Mouse (Mus musculus): ENCODE measurements at regions not wholly inside any gene's neighbourhood (a gene's known extent, or its start where the extent isn't known, plus 50 kb on each side); places are given as distances from the start of the nearest gene placed in this dataset.
A peak's percentile ranks its signal among the peaks of the same experiment; 100 is the strongest.

- no peak for DNase-seq (ENCODE audit: low spot score in 2 of 2)
These were observed 194.9 kb upstream of the Acvr2a start for GRCm38 (mm10) chr2:48619042-48619441.

- DNase-seq (ENCODE audit: low spot score in 2 of 2): no peak
These were observed 193.1 kb upstream of the Acvr2a start for GRCm38 (mm10) chr2:48620815-48621214.

GRCm38 (mm10) chr2:48622316-48622715 is 191.6 kb upstream of the Acvr2a start:
- DNase-seq (ENCODE audit: low spot score in 2 of 2): no peak

GRCm38 (mm10) chr2:48624040-48624439 is 189.9 kb upstream of the Acvr2a start:
- DNase-seq (ENCODE audit: low spot score in 2 of 2): peak; percentile 17 to 57

GRCm38 (mm10) chr2:48624461-48624860 is 189.4 kb upstream of the Acvr2a start:
- DNase-seq (ENCODE audit: low spot score in 2 of 2): no peak

- no peak for DNase-seq (ENCODE audit: low spot score in 2 of 2)
These were observed 186.9 kb upstream of the Acvr2a start for GRCm38 (mm10) chr2:48627011-48627410.

GRCm38 (mm10) chr2:48629106-48630050 is 184.5 kb upstream of the Acvr2a start:
- DNase-seq (ENCODE audit: low spot score in 2 of 2): no peak

GRCm38 (mm10) chr2:48634456-48635174 is 179.3 kb upstream of the Acvr2a start:
- DNase-seq (ENCODE audit: low spot score in 2 of 2): no peak

- no peak for DNase-seq (ENCODE audit: low spot score in 2 of 2)
These were observed 177.8 kb upstream of the Acvr2a start for GRCm38 (mm10) chr2:48636108-48636507.

GRCm38 (mm10) chr2:48644114-48644513 is 169.8 kb upstream of the Acvr2a start:
- no peak for DNase-seq (ENCODE audit: low spot score in 2 of 2)

GRCm38 (mm10) chr2:48650281-48650680 is 163.6 kb upstream of the Acvr2a start:
- peak; percentile 8 to 13 for DNase-seq (ENCODE audit: low spot score in 2 of 2)

- DNase-seq (ENCODE audit: low spot score in 2 of 2): no peak
These were observed 152.7 kb upstream of the Acvr2a start for GRCm38 (mm10) chr2:48661222-48661621.

- DNase-seq (ENCODE audit: low spot score in 2 of 2): no peak
These were observed 148.8 kb upstream of the Acvr2a start for GRCm38 (mm10) chr2:48665103-48665502.

- no peak for DNase-seq (ENCODE audit: low spot score in 2 of 2)
These were observed 124.8 kb upstream of the Acvr2a start for GRCm38 (mm10) chr2:48689098-48689497.

- DNase-seq (ENCODE audit: low spot score in 2 of 2): no peak
These were observed 119.4 kb upstream of the Acvr2a start for GRCm38 (mm10) chr2:48694509-48694908.

GRCm38 (mm10) chr2:48700886-48701285 is 113.0 kb upstream of the Acvr2a start:
- no peak for DNase-seq (ENCODE audit: low spot score in 2 of 2)

GRCm38 (mm10) chr2:48705103-48705804 is 108.7 kb upstream of the Acvr2a start:
- DNase-seq (ENCODE audit: low spot score in 2 of 2): no peak

- no peak for DNase-seq (ENCODE audit: low spot score in 2 of 2)
These were observed 108.1 kb upstream of the Acvr2a start for GRCm38 (mm10) chr2:48705805-48706150.

GRCm38 (mm10) chr2:48706188-48706587 is 107.7 kb upstream of the Acvr2a start:
- no peak for DNase-seq (ENCODE audit: low spot score in 2 of 2)

GRCm38 (mm10) chr2:48716206-48716605 is 97.7 kb upstream of the Acvr2a start:
- DNase-seq (ENCODE audit: low spot score in 2 of 2): no peak

GRCm38 (mm10) chr2:48717770-48718169 is 96.1 kb upstream of the Acvr2a start:
- DNase-seq (ENCODE audit: low spot score in 2 of 2): no peak

GRCm38 (mm10) chr2:48718261-48718660 is 95.6 kb upstream of the Acvr2a start:
- DNase-seq (ENCODE audit: low spot score in 2 of 2): no peak
